Mouse (Mus musculus): ENCODE data around the gene Utp15.

Gene Utp15

GRCm38 (mm10) chr13:98245386-98245785 lies 17.5 kb downstream of the Utp15 start:
- DNase-seq = no peak

GRCm38 (mm10) chr13:98244571-98245350 lies 18.1 kb downstream of the Utp15 start:
- DNase-seq = no peak

- DNase-seq = no peak
Observed at GRCm38 (mm10) chr13:98241531-98242282, 21.1 kb downstream of the Utp15 start.

- peak in 1 of 2 experiments; percentile 50 for DNase-seq
Observed at GRCm38 (mm10) chr13:98239978-98240641, 22.7 kb downstream of the Utp15 start.

GRCm38 (mm10) chr13:98235451-98235850 lies 27.4 kb downstream of the Utp15 start:
- no peak for DNase-seq

- DNase-seq = no peak
Observed at GRCm38 (mm10) chr13:98230511-98230910, 32.3 kb downstream of the Utp15 start.

- DNase-seq = no peak
Observed at GRCm38 (mm10) chr13:98226225-98226624, 36.6 kb downstream of the Utp15 start.

- no peak for DNase-seq
Observed at GRCm38 (mm10) chr13:98222848-98223247, 40.0 kb downstream of the Utp15 start.

GRCm38 (mm10) chr13:98210137-98210536 lies 52.7 kb downstream of the Utp15 start:
- no peak for DNase-seq

- no peak for DNase-seq
Observed at GRCm38 (mm10) chr13:98208842-98209241, 54.0 kb downstream of the Utp15 start.

- no peak for DNase-seq
Observed at GRCm38 (mm10) chr13:98206546-98206870, 56.3 kb downstream of the Utp15 start.

GRCm38 (mm10) chr13:98205771-98206545 lies 56.9 kb downstream of the Utp15 start, which contains the start of gene Arhgef28:
Gene Arhgef28 (minus strand): TSS chr13:98206439.
- peak in 1 of 2 experiments; percentile 21 for DNase-seq

- DNase-seq = no peak
Observed at GRCm38 (mm10) chr13:98205111-98205510, 57.7 kb downstream of the Utp15 start.

- DNase-seq = no peak
Observed at GRCm38 (mm10) chr13:98204371-98204770, 58.5 kb downstream of the Utp15 start.

GRCm38 (mm10) chr13:98201436-98201835 lies 61.4 kb downstream of the Utp15 start:
- DNase-seq = no peak

All from spleen, adult 18-20 months (tissue).